Mouse (Mus musculus) testis, adult 2 months (tissue): ENCODE measurements around the gene Tbcb.
A peak's percentile ranks its signal among the peaks of the same experiment; 100 is the strongest.

Experiments used
- CTCF ChIP-seq: fragments of 200-500 bp; IDR thresholded peaks from 2 replicates; pipeline ENCODE4 v1.5.1; 2012; ENCODE audit warnings: low read depth, mild to moderate bottlenecking, inconsistent platforms, low read length, moderate library complexity; ENCODE audit not compliant: control insufficient read depth, insufficient read depth, insufficient replicate concordance
- POLR2A ChIP-seq: fragments of 200-500 bp; IDR thresholded peaks from 2 replicates; pipeline ENCODE4 v1.6.1; 2012; ENCODE audit warnings: low read depth, mild to moderate bottlenecking, inconsistent platforms, low read length, moderate library complexity; ENCODE audit not compliant: control insufficient read depth

- peak; percentile 38; the same call in 1 of the 2 replicates for TF ChIP-seq POLR2A
- no peak for TF ChIP-seq CTCF
Measured at GRCm38 (mm10) chr7:30183879-30184289, 48.2 kb downstream of the Tbcb start, which contains the start of gene Cox7a1.
